Mouse (Mus musculus) hindbrain, embryonic 16.5 days (tissue): Measurements from ENCODE around the gene Prr18. TPM values are rescaled to one million over a fixed set of nuclear protein-coding genes. Genes with fewer than 3 reads are reported as not detected.
A peak's percentile ranks its signal among the peaks of the same experiment; 100 is the strongest.

Source experiments
- ATAC-seq: fragments of 200-750 bp; cut with Nextera tagmentation; 2 replicates; pipeline ENCODE4 v1.8.0; 2017; ENCODE audit warnings: moderate TSS enrichment, moderate library complexity
- H3K27ac ChIP-seq: fragments of 300-500 bp; sonication (generic); 2 replicates; pipeline ENCODE4 v1.5.1; 2014; ENCODE audit warnings: low read depth, mild to moderate bottlenecking, control low read depth, low read length, moderate library complexity
- H3K27me3 ChIP-seq: fragments of 300-500 bp; sonication (generic); replicated peaks from 2 replicates; pipeline ENCODE4 v1.6.1; 2014; ENCODE audit warnings: low read length; ENCODE audit not compliant: control insufficient read depth, insufficient read depth
- H3K36me3 ChIP-seq: fragments of 300-500 bp; sonication (generic); 2 replicates; pipeline ENCODE4 v1.6.1; 2014; ENCODE audit warnings: mild to moderate bottlenecking, low read length, moderate library complexity, mixed read lengths; ENCODE audit not compliant: control insufficient read depth, insufficient read depth
- H3K4me1 ChIP-seq: fragments of 300-500 bp; sonication (generic); 2 replicates; pipeline ENCODE4 v1.6.1; 2014; ENCODE audit warnings: low read depth, low read length; ENCODE audit not compliant: control insufficient read depth, insufficient read depth
- H3K4me2 ChIP-seq: fragments of 300-500 bp; sonication (generic); 2 replicates; pipeline ENCODE4 v1.6.1; 2014; ENCODE audit warnings: mild to moderate bottlenecking, low read length, control low read depth, moderate library complexity
- H3K4me3 ChIP-seq: fragments of 300-500 bp; sonication (generic); 2 replicates; pipeline ENCODE4 v1.5.1; 2014; ENCODE audit warnings: mild to moderate bottlenecking, low read length, control low read depth, moderate library complexity
- H3K9ac ChIP-seq: fragments of 300-500 bp; sonication (generic); 2 replicates; pipeline ENCODE4 v1.6.1; 2014; ENCODE audit warnings: low read depth, mild to moderate bottlenecking, control low read depth, low read length, moderate library complexity
- H3K9me3 ChIP-seq: fragments of 300-500 bp; sonication (generic); 2 replicates; pipeline ENCODE4 v1.6.1; 2014; ENCODE audit warnings: mild to moderate bottlenecking, low read length, moderate library complexity; ENCODE audit not compliant: control insufficient read depth
- WGBS: fragments of 180-500 bp; shearing (Covaris S2); extraction: QIAGEN DNeasy Blood & Tissue Kit; methylation state at CpG from one replicate; pipeline ENCODE4 v1.1.7; 2014; 5-methylcytosine and 5-hydroxymethylcytosine counted together
- polyA plus RNA-seq: library from polyadenylated mRNA; unstranded; fragments of >200 nt; fragmentation: Nextera tagmentation; extraction: Ambion mirVana; gene quantifications from 2 replicates; pipeline ENCODE4 v1.2.1, GENCODE M21; 2015

Gene Prr18
- polyA plus RNA-seq, 1 experiment from 2014 or later = 16.9 TPM

- Histone ChIP-seq H3K9me3 (no peaks in the 10 kb centered on the region), H3K9ac (no peak overlapping the region), H3K36me3 (peaks cover 9% of the 10 kb centered on the region), H3K27me3 (no peaks in the 10 kb centered on the region), H3K27ac (no peak overlapping the region), H3K4me3 (no peak overlapping the region), H3K4me2 (no peak overlapping the region), H3K4me1 (no peaks in the 10 kb centered on the region)
- no peak for ATAC-seq
- 79% methylated on average over 5 of the region's 5 CpGs for WGBS
These were observed 6.7 kb upstream of the Prr18 start for GRCm38 (mm10) chr17:8330602-8331001.

- H3K4me2 ChIP-seq = peak overlapping the region; percentile 97
- H3K27ac ChIP-seq = peak overlapping the region; percentile 93
- peaks cover 40% of the 10 kb centered on the region for H3K4me1 ChIP-seq
- no peaks in the 10 kb centered on the region for H3K27me3 ChIP-seq
- ATAC-seq = peak; percentile 78
- no peaks in the 10 kb centered on the region for H3K9me3 ChIP-seq
- WGBS = 11% methylated on average over 8 of the region's 8 CpGs
- H3K36me3 ChIP-seq = no peaks in the 10 kb centered on the region
- H3K9ac ChIP-seq = peak overlapping the region; percentile 99
- peak overlapping the region; percentile 82 for H3K4me3 ChIP-seq
These were observed 2.6 kb downstream of the Prr18 start for GRCm38 (mm10) chr17:8339666-8340374.

DNA sequence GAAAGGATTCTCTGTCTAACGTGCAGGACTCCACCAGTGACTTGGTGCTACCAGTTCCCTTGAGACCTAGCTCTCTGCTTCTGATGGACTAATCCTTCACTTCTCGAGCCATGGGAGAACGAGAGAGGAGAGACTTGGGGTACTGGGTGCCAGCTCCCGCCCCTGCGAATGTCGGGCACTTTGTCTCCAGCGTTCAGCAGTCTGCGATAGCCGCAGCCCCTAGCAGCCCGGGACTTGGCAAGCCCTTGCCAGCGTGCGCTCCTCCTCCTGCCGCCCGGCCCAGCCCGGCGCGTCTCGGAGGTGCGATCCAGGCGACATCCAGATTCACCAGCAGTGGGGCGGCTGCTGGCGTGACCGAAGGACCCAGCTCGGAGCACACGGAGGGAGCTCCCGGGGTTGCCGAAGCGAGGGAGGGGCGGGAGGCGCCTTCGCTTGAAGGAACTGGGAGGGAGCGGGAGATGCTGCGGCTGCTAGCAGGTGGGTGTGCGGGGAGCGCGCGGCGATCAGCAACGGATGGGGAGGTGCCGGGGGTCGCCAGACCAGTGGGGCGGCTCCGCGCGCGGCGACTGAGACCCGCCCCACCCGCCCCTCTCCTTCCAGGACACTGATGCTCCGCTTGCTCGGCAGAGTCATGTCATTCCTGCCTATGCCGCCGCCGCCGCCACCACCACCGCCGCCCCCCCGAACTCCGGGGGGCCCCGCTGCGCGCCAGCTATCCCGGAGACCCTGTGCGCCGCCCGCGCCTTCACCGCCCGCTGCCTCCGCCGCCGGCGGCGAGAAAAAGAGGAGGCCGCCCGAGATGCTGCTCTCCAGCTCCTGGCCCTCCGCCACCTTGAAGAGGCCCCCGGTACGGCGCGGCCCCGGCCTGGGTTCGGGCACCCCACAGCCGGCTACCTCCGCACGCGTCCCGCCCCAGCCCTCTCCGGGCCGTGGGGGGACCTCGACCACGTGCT lies 3.4 kb downstream of the Prr18 start:
- peak overlapping the region; percentile 99 for H3K9ac ChIP-seq
- peak overlapping the region; percentile 82 for H3K4me3 ChIP-seq
- H3K27me3 ChIP-seq = no peaks in the 10 kb centered on the region
- no peaks in the 10 kb centered on the region for H3K9me3 ChIP-seq
- peak overlapping the region; percentile 93 for H3K27ac ChIP-seq
- H3K4me2 ChIP-seq = peak overlapping the region; percentile 97
- H3K4me1 ChIP-seq = peaks cover 40% of the 10 kb centered on the region
- WGBS = 2% methylated on average over 43 of the region's 92 CpGs
- H3K36me3 ChIP-seq = no peaks in the 10 kb centered on the region
- ATAC-seq = peak; percentile 81

- Histone ChIP-seq H3K27me3 (no peaks in the 10 kb centered on the region), H3K9ac (peak overlapping the region; percentile 99), H3K4me2 (peak overlapping the region; percentile 97), H3K27ac (peak overlapping the region; percentile 93), H3K4me3 (peak overlapping the region; percentile 82), H3K36me3 (no peaks in the 10 kb centered on the region), H3K9me3 (no peaks in the 10 kb centered on the region), H3K4me1 (peaks cover 40% of the 10 kb centered on the region)
- WGBS = 7% methylated on average over 43 of the region's 46 CpGs
- peak; percentile 24 for ATAC-seq
These were observed 4.2 kb downstream of the Prr18 start for GRCm38 (mm10) chr17:8341360-8341963.

DNA sequence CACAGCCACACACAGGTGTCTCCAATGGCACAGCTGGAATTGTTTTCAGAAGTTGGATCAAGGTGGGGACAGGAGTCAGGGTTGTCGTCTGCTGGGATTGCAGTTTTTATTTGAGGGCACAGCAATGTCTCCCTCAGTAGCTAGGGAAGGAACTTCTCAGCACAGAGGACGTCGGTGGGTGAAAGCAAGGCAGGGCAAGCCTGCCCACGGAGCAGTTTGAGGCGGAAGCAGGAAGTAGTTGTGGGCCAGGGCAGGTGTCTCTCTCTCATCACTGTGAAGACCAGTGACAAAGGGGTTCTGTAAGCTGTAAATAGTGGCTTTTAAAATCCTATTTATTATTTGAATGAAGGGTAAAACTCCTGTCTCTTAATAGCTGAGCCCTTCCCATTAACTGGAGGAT lies 5.4 kb downstream of the Prr18 start:
- no peaks in the 10 kb centered on the region for H3K27me3 ChIP-seq
- H3K9ac ChIP-seq = no peak overlapping the region; the same call in 1 of the 2 replicates
- 37% methylated on average over 5 of the region's 5 CpGs for WGBS
- H3K4me2 ChIP-seq = peak overlapping the region; percentile 97
- peaks cover 40% of the 10 kb centered on the region for H3K4me1 ChIP-seq
- no peak overlapping the region for H3K27ac ChIP-seq
- H3K9me3 ChIP-seq = no peaks in the 10 kb centered on the region
- H3K4me3 ChIP-seq = peak overlapping the region; percentile 82
- ATAC-seq = no peak
- no peaks in the 10 kb centered on the region for H3K36me3 ChIP-seq

GRCm38 (mm10) chr17:8343416-8343815 lies 6.2 kb downstream of the Prr18 start:
- Histone ChIP-seq H3K4me2 (peak overlapping the region; percentile 42), H3K9ac (no peak overlapping the region), H3K27me3 (no peaks in the 10 kb centered on the region), H3K4me1 (peaks cover 40% of the 10 kb centered on the region), H3K36me3 (no peaks in the 10 kb centered on the region), H3K27ac (no peak overlapping the region), H3K9me3 (no peaks in the 10 kb centered on the region), H3K4me3 (peak overlapping the region; percentile 11; the same call in 1 of the 2 replicates)
- WGBS = 48% methylated on average over 6 of the region's 6 CpGs
- ATAC-seq = no peak

GRCm38 (mm10) chr17:8347765-8348285 lies 10.6 kb downstream of the Prr18 start:
- Histone ChIP-seq H3K4me3 (no peak overlapping the region), H3K27ac (no peak overlapping the region), H3K27me3 (no peaks in the 10 kb centered on the region), H3K9me3 (no peaks in the 10 kb centered on the region), H3K4me2 (no peak overlapping the region), H3K9ac (no peak overlapping the region), H3K36me3 (no peaks in the 10 kb centered on the region), H3K4me1 (peaks cover 10% of the 10 kb centered on the region)
- no peak for ATAC-seq
- WGBS = 59% methylated on average over 5 of the region's 5 CpGs

DNA sequence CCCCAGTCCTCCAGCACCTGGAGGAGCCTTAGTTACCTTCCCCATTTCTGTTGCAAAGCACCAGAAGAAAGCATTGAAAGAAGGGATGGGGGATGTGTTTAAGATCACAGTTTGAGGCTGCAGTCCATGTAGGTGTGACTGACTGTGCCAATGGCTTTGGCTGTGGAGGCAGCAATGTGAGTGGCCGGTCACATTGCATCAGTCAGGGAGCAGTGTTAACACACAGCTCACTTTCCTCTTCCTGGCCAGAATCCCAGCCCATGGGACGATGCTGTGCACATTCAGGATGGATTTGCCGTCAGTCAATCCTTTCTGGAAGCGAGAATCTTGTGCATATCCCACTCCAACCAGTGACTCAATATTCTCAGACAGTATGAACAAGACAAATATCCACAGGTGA lies 11.7 kb downstream of the Prr18 start:
- Histone ChIP-seq H3K27ac (no peak overlapping the region), H3K4me1 (peaks cover 2% of the 10 kb centered on the region; the same call in 1 of the 2 replicates), H3K27me3 (no peaks in the 10 kb centered on the region), H3K9ac (no peak overlapping the region), H3K9me3 (no peaks in the 10 kb centered on the region), H3K36me3 (no peaks in the 10 kb centered on the region), H3K4me2 (no peak overlapping the region), H3K4me3 (no peak overlapping the region)
- 88% methylated on average over 4 of the region's 4 CpGs for WGBS
- no peak for ATAC-seq
